Comparison of ENCODE assay signal across 7 mouse cellular contexts in the genomic region with DNA sequence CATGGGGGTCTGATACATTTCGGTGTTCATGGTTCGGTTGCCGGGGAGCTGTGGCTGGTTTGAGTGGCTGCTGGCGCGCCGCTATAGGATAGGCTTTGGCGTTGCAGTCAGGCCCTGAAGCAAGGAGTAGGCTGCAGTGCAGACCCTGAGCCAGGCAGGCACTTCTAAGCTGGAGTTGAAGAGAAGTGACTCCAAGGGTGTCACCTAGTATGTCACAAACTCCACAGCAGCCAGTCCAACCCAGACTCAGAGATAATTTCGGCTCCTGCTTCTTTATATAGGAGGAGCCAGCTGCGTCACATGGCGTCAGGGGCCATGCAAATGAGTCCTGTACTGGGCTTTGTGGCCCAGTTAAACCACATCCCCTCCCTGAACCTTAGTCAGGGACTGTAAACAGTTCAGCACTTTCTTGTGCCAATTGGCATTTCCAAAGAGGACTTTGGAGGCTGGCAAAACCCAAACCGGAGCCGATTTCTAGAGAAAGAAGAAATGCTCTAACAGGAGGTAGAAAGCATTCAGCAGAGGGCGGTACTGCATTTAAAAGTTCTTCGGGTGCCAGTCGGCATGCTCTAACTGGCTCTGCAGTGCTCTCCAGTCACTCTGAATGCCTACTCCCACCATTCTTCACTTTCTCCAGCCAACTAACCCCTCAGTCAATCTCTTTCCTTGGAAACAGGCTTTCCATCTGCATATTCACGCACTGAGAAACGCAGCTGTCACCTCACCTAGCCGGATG. TPM values are rescaled to one million over a fixed set of nuclear protein-coding genes. Genes with fewer than 3 reads are reported as not detected.
DNase-seq lines count a peak whose midpoint lies in the region; ATAC-seq lines count a peak whose summit lies in the region.

No protein-coding gene starts in this region.

- H3K27ac ChIP-seq in intestine, embryonic 15.5 days: peak overlapping the region; percentile 80

- DNase-seq in adrenal gland, adult 2 months: peak; percentile 89
- peak; percentile 77 for DNase-seq in embryo, embryonic 11 days
- DNase-seq in gastrocnemius, postnatal 25 days: peak; percentile 87
- peak; percentile 77 to 87 for DNase-seq in left cerebral cortex, postnatal 25 days (ENCODE audit: low spot score in 2 of 2)
- DNase-seq in mesoderm, embryonic 11.5 days (ENCODE audit: low read depth, low spot score): peak; percentile 58
- DNase-seq in right cerebral cortex, postnatal 4 days: peak; percentile 33

- H3K9ac ChIP-seq in intestine, embryonic 15.5 days: peak overlapping the region; percentile 55

- peak overlapping the region; percentile 61 for H3K4me2 ChIP-seq in intestine, embryonic 15.5 days (replicated peaks)

- peak overlapping the region; percentile 44 for H3K4me3 ChIP-seq in intestine, embryonic 15.5 days (replicated peaks)

- 28% methylated on average over 18 of the region's 18 CpGs for WGBS in intestine, embryonic 15.5 days

- intact Hi-C loops in left cerebral cortex, postnatal 25 days (cut with DNase I): loop anchor here (2.0 kb wide), 1 partner anchor 56 kb away; no protein-coding TSS in a partner anchor

- peaks cover under 1% of the 10 kb centered on the region; the same call in 1 of the 2 replicates for H3K27me3 ChIP-seq in intestine, embryonic 15.5 days (replicated peaks)

- H3K9me3 ChIP-seq in intestine, embryonic 15.5 days: no peaks in the 10 kb centered on the region

- 0 out of 2 replicates have a peak, but pooled peaks cover 2% of the 10 kb centered on the region for H3K4me1 ChIP-seq in intestine, embryonic 15.5 days (replicated peaks)

- no peaks in the 10 kb centered on the region for H3K36me3 ChIP-seq in intestine, embryonic 15.5 days

- ATAC-seq in intestine, embryonic 15.5 days: peak; percentile 81

RNA-seq across cellular contexts. Expression of gene Tsc22d3, which starts 57.4 kb away (rescaled TPM):
- 100 to 1,000 TPM in 1 of 2 experiments, 10 to 100 TPM in 1; 77.4 to 136 TPM for total RNA-seq in adrenal gland, adult 2 months (2021)
- polyA plus RNA-seq in adrenal gland, adult 2 months (2012; rRNA removed): 53.1 and 71.8 TPM in 2 replicates
- total RNA-seq in gastrocnemius, postnatal 25 days (2021): 100 to 1,000 TPM; 165 to 246 TPM
- 61.8 and 65.6 TPM in 2 replicates for polyA plus RNA-seq in intestine, embryonic 15.5 days (2015; fragmentation: Nextera tagmentation; extraction: Ambion mirVana)
- total RNA-seq in left cerebral cortex, postnatal 25 days (2021): 100 to 1,000 TPM; 113 to 134 TPM

Comparison
In these comparisons a context has a peak if more than half of its experiments do, and no peak if none do; other contexts are left out.
1. Peak in every context shown above with its lines: DNase-seq, ATAC-seq, H3K4me3 ChIP-seq and H3K27ac ChIP-seq.
2. DNase-seq: peak in every context shown above with its lines; median percentile 89 in adrenal gland, adult 2 months; 87 in gastrocnemius, postnatal 25 days; 82 in left cerebral cortex, postnatal 25 days; 77 in embryo, embryonic 11 days; 58 in mesoderm, embryonic 11.5 days; 33 in right cerebral cortex, postnatal 4 days.